Mouse (Mus musculus) olfactory bulb, adult 2 months (tissue): ENCODE results near the gene Stk19. TPM values are rescaled to one million over a fixed set of nuclear protein-coding genes. Genes with fewer than 3 reads are reported as not detected.
"Not testable (repeated sequence)": the region's sequence is repeated elsewhere in the genome, so short reads cannot be mapped to it uniquely, and the experiment has no call there.

ENCODE experiments used
- H3K27ac ChIP-seq: fragments of 200-500 bp; 2 replicates; pipeline ENCODE4 v1.5.1; 2012; ENCODE audit warnings: low read depth, low read length; ENCODE audit not compliant: insufficient read depth
- H3K4me1 ChIP-seq: fragments of 200-500 bp; 2 replicates; pipeline ENCODE4 v1.6.1; 2012; ENCODE audit warnings: low read length; ENCODE audit not compliant: control insufficient read depth, insufficient read depth
- H3K4me3 ChIP-seq: fragments of 200-500 bp; 2 replicates; pipeline ENCODE4 v1.5.1; 2012; ENCODE audit warnings: mild to moderate bottlenecking, low read depth, low read length, moderate library complexity; ENCODE audit not compliant: insufficient read depth
- CTCF ChIP-seq: fragments of 200-500 bp; IDR thresholded peaks from 2 replicates; pipeline ENCODE4 v1.5.1; 2012; ENCODE audit warnings: low read depth, mild to moderate bottlenecking, low read length, moderate library complexity; ENCODE audit not compliant: insufficient read depth
- POLR2A ChIP-seq: fragments of 200-500 bp; IDR thresholded peaks from 2 replicates; pipeline ENCODE4 v1.6.1; 2012; ENCODE audit warnings: mild to moderate bottlenecking, low read depth, low read length, moderate library complexity; ENCODE audit not compliant: insufficient read depth
- WGBS: fragments of 180-500 bp; shearing (Covaris S2); methylation state at CpG from one replicate; pipeline ENCODE4 v1.1.7; 2018; 5-methylcytosine and 5-hydroxymethylcytosine counted together
- polyA plus RNA-seq: library from polyadenylated mRNA; stranded (reverse); fragments of >200 nt; gene quantifications from 2 replicates; pipeline ENCODE4 v1.2.4, GENCODE M21; 2012; ENCODE audit warnings: low replicate concordance; ENCODE audit not compliant: missing spikeins, insufficient read depth, insufficient read length

Gene Stk19
- polyA plus RNA-seq, 1 experiment = not detected

DNA sequence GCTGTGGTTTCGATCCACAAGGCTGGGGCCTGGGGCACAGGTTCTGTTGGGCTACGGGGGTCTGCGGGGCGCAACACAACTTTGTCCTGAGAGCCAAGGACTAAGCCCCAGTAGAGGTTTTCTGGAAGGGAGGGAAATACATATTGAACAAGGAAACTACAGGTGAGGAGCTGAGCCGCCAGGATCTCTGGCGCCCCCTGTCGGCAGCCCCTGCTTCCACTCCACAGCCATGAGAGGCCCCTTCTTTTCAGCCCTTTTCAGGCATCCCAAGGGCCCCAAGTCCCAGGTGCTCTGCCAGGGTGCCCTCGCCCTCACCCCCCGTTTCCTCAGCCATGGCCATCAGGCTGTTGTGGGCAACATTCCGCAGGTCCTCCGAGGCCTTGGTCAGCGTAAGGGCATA is 23.0 kb downstream of the Stk19 start:
- peak; percentile 71 for TF ChIP-seq CTCF
- not testable (repeated sequence) for H3K4me1 ChIP-seq, H3K4me3 ChIP-seq, H3K27ac ChIP-seq
- 66% methylated on average over 12 of the region's 12 CpGs for WGBS

DNA sequence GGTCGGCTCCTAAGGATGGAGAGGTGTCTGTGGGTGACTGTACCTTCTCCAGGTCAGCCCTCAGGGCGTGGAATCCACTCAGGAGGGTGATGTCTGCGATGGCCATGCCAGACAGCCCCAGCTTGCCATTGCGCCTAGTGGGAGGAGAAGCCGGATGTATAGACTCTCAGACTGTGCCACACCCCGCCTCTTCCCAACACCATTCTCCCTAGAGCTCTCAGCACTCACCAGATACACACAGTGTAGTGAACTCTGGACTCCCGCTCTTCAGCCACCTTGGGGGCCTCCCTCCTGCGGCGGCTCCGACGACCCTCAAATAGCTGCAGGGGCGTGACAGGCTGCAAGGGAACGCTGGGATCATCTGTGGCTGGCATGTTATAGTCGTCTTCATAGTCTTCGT is 25.5 kb downstream of the Stk19 start:
- Histone ChIP-seq H3K4me3 (no peak overlapping the region), H3K4me1 (no peaks in the 10 kb centered on the region), H3K27ac (no peak overlapping the region)
- TF ChIP-seq CTCF = no peak
- TF ChIP-seq POLR2A = no peak
- 78% methylated on average over 15 of the region's 15 CpGs for WGBS

DNA sequence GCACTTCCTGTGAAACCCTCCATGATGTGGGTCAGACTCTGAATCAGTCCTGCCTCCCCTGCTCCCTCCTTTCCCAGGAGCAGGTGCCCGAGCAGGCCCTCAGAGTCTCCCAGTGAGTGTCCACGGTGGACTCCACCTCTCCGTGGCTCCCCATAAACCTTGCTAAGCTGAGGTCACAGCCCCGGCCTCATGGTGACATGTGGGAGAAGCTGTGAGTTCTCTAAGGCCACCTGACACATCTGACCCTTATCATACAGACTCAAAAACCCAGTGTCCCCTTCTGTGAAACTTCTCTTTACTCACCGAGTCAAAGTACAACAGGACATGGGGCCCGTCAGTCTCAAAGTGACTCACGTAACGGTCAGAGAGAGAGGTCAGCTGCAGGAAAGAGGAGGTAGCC is 25.9 kb downstream of the Stk19 start:
- WGBS = 88% methylated on average over 8 of the region's 8 CpGs
- H3K4me3 ChIP-seq, H3K27ac ChIP-seq, H3K4me1 ChIP-seq: not testable (repeated sequence)

DNA sequence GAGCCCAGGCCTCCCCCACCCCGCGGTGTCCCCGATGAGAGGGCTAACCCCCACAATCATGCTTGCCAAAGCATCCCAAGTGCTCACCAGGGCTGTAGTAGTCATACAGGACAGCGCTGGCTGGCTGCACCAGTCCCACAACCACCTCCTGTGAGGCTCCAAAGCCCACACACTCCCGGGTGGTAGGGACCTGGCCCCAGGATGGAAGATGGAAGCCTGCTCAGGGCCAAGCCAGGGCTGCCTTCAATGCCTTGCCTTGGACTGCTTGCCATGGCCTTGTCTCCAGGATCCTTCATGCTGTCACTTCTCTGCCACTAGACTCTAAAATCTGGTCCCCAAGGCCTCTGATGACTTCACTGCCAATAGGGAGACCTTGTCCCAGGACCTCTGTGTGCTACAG is 26.3 kb downstream of the Stk19 start:
- not testable (repeated sequence) for H3K27ac ChIP-seq, H3K4me3 ChIP-seq, H3K4me1 ChIP-seq
- WGBS = 90% methylated on average over 5 of the region's 5 CpGs

DNA sequence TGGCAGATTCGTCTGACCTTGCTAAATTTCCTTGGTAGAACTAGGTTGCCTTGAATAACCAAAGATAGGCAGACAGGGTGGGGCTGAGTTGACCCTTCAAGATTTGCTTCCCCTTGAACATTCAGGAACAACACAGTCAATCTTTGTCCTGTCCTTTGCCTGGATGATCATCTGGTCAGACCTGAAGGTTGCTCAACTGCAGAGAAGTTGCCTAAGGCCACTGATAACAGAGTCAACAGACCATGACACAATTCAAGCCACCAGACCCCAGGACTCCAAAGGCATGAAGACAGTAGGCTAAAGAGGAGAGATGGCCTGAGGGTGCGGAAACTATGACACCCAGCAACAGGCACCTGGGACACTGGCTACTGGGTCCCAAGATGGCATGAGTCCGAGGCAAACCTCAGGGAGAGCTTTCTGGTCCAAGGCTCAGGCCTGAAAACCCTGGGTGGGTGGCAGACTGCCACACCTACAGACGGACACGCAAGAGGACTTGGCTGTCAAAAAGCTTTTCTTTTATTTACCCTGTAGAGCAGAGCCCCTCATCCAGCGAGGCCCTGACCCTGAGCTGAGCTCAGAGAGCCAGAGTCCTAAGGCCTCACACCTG is 28.0 kb downstream of the Stk19 start:
- no peaks in the 10 kb centered on the region for H3K4me1 ChIP-seq
- H3K4me3 ChIP-seq = no peak overlapping the region
- TF ChIP-seq CTCF = no peak
- TF ChIP-seq POLR2A = no peak
- H3K27ac ChIP-seq = no peak overlapping the region
- 86% methylated on average over 6 of the region's 6 CpGs for whole genome bisulfite sequencing

DNA sequence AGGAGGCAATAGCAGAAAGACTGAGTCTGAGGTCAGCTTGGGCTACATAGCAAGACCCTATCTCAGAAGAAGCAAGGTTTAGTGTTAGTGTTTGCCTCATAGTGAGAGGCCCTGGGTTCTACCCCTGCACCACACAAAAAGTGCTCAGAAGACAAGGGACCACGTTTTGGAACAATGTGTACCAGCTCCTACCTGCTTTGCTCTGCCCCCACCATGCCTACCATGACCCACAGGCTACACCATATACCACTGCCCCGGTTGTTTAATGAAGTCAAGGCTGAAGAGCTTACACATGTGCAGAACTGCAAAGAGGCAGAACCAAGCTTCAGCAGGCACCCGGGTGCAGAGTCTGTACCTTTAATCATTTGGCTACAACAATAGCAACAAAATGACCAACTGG is 29.6 kb downstream of the Stk19 start:
- 69% methylated on average over 3 of the region's 3 CpGs for WGBS
- H3K27ac ChIP-seq = no peak overlapping the region
- H3K4me1 ChIP-seq = no peaks in the 10 kb centered on the region
- TF ChIP-seq CTCF (no peak), POLR2A (no peak)
- no peak overlapping the region for H3K4me3 ChIP-seq

DNA sequence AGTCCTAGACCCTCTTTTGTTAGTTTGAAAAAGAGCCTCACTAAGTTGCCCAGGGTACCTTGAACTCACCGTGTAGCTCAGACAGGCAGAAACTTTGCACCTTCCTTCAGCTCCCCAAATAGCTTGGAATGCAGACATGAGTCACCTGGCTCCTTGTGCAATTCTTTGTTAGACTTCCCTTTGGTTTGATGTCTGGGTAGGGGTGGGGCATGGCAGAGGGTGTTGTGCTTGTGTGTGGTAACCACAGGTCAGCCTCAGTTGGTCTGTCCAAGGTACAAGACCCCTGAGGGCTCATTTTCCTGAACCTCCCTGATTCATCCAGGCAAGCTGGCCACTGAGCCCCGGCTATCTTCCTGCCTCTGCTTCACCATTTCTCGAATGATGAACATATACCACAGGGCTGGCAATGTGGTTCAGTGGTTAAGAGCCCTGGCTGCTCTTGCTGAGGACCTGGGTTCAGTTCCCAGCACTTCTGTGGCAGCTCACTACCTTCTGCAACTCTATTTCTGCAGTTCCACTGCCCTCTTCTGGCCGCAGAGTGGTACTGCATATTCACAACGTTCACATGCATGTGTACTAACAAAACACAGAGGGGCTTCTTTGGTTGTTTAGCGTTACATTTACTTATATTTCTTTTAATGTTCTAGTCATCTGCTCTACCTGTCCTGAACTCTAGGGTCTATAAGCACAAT is 31.7 kb downstream of the Stk19 start:
- TF ChIP-seq POLR2A (no peak), CTCF (0 out of 2 replicates have a peak, but pooled peaks have one; percentile 8)
- Histone ChIP-seq H3K4me1 (no peaks in the 10 kb centered on the region), H3K27ac (no peak overlapping the region), H3K4me3 (no peak overlapping the region)
- WGBS = 75% methylated on average over 6 of the region's 6 CpGs

DNA sequence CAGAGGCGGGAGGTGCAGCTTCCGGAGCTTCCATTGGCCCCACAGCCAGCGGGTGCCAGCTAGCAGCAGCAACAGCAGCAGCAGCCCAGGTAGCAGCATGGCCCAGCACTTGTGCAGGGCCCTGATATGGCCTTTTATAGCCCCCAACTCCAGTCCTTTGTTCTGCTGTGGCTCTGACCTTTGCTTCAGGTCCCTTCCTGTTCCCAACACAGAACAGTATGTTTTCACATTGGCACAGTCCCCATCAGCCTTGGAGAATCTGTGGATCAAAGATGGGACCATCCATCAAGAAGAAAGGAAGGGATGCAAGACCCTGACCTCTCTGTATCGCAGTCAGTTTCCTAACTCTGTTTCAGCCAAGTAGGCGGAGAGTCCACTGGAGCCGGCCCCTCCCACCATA is 32.4 kb downstream of the Stk19 start, which contains the start of gene Cyp21a1:
Gene Cyp21a1, minus strand, starts transcription at position 261 of the 400 bp plus-strand sequence.
- WGBS = 90% methylated on average over 4 of the region's 6 CpGs
- H3K4me3 ChIP-seq, H3K27ac ChIP-seq, H3K4me1 ChIP-seq: not testable (repeated sequence)

DNA sequence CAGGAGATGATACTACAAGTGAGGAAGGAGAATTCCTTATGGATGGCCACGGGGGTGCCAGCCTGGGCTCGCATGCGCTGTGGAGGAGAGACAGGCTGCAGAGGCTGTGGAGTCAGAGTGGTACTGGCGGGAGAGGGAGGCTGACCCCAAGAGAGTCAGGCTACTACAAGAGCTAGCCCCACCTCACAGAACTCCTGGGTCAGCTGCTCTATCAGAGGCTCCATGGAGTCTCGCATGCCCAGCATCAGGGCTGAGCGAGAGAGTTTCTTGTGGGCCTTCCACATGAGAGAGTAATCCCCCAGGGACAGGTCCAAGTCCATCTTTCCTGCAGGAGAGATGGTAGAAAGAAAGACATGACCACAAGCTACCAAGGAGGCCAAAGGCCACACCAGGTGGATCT is 33.4 kb downstream of the Stk19 start:
- not testable (repeated sequence) for H3K4me3 ChIP-seq, H3K4me1 ChIP-seq, H3K27ac ChIP-seq
- 95% methylated on average over 6 of the region's 6 CpGs for WGBS

DNA sequence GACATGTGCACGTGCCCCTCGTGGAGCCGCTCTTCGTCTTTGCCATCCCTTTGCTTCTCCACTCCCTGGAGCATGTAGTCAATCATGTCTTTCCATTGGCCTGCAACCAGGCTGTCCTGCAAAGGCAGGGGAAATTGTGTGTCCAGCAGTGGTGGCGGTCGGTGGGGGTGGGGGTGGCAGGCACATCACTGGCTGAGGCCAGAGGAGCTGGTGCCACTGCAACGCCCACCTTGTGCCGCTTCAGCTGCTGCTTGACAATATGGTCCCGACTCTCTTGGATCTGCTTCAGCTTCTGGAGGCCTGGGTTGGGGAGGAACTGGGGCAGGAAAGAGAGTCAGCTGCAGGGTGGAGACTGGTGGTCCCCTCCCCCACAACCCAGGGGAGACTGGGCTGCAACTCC is 34.0 kb downstream of the Stk19 start:
- H3K4me3 ChIP-seq, H3K27ac ChIP-seq, H3K4me1 ChIP-seq: not testable (repeated sequence)
- WGBS = 91% methylated on average over 9 of the region's 9 CpGs

DNA sequence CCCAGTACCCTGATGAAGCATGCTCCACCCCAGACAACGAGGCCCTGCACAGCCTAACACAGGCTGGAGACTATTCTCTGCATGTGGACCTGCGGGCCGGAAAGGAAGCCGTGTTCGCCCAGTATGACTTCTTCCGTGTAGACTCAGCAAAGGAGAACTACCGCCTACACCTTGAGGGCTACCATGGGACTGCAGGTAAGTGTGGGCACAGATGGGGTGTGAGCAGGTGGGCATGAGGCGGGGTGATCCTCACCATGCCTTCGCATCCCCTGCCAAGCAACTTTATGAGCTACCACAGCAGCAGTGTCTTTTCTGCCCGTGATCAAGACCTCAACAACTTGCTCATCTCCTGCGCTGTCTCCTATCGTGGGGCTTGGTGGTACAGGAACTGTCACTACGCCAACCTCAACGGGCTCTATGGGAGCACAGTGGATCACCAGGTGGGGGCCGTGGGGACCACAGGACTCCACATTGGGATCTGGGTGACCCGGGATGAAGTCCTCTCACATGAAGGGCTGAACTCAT is 35.9 kb downstream of the Stk19 start:
- 93% methylated on average over 16 of the region's 16 CpGs for WGBS
- not testable (repeated sequence) for H3K4me3 ChIP-seq, H3K27ac ChIP-seq, H3K4me1 ChIP-seq
